Mouse (Mus musculus): ENCODE measurements around the gene Trim66. TPM values are rescaled to one million over a fixed set of nuclear protein-coding genes. Genes with fewer than 3 reads are reported as not detected.

The Trim66 gene
- polyA plus RNA-seq, 1 experiment from 2014 or later: 0.05 TPM

DNA sequence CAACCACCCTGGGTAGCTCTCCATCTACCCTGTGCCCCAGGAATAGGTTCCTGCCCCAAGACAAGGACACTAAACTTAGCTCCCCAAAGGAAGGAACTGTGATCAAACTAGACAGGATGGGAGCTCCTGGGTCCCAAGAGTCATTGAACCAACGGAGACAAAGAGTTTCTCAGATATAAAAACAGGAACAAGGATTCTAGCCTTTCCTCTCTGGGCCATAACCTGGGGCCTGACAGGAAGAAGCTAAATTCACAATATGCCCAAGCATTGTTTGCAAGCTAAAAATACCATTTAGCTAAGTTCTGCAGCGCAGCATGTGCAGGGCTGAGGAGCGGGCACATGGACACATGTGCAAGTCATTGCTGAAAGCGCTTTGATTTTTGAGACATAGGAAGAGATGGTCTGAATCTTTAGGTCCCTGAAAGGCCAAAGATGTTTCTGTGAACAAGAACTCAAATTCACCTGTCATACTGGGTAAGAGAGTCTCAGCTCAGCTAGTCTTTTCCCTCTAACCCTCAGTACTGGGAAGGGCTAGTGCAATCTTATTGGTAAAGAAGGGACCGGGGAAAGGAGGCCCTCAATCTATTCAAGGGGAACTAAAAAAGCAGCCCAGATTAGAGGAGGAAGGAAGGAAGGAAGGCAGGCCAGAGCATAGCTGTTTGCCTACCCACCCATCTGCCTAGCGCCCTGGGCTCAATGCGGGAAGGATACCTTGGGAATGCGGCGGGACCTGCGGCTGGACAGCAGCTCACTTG is 33.9 kb upstream of the Trim66 start:
- WGBS: 85% methylated on average over 10 of the region's 10 CpGs
- Histone ChIP-seq H3K4me2 (replicated peaks; ENCODE audit: low read depth) (no peak overlapping the region), H3K36me3 (ENCODE audit: control insufficient read depth, insufficient read depth) (peaks cover 74% of the 10 kb centered on the region), H3K4me3 (ENCODE audit: low read depth, low read length) (no peak overlapping the region), H3K4me1 (replicated peaks; ENCODE audit: control insufficient read depth, insufficient read depth, low read length) (no peaks in the 10 kb centered on the region), H3K9me3 (ENCODE audit: control insufficient read depth) (no peaks in the 10 kb centered on the region), H3K9ac (ENCODE audit: low read depth, low read length) (no peak overlapping the region), H3K27me3 (replicated peaks; ENCODE audit: control insufficient read depth, insufficient read depth, low read length) (no peaks in the 10 kb centered on the region), H3K27ac (ENCODE audit: low read depth, low read length) (no peak overlapping the region)
- no peak for ATAC-seq
- no peak for TF ChIP-seq CTCF (IDR thresholded peaks at IDR 0.05; ENCODE audit: low read depth)

DNA sequence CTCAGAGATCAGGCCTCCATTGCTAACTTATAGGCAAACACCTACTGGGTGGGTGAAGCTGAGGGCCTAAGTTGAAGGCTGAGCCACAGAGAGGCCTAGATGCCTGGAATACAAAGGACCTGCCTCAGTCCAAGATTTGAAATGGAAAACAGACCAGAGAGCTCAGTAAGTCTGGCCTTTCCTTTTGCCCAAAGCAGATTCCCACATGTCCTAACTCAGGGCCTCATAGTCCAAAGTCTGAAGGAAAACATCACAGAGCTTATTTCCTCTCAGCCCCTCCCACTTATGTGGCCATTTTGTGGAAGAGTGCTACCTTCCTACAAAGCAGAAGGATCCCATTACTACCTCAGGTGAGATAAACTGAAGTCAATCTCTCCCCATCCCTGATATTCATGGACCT is 33.0 kb upstream of the Trim66 start:
- TF ChIP-seq CTCF (IDR thresholded peaks at IDR 0.05; ENCODE audit: low read depth): no peak
- Histone ChIP-seq H3K9ac (ENCODE audit: low read depth, low read length) (no peak overlapping the region), H3K27me3 (replicated peaks; ENCODE audit: control insufficient read depth, insufficient read depth, low read length) (no peaks in the 10 kb centered on the region), H3K27ac (ENCODE audit: low read depth, low read length) (peak overlapping the region; percentile 2; the same call in 1 of the 2 replicates), H3K4me3 (ENCODE audit: low read depth, low read length) (no peak overlapping the region), H3K36me3 (ENCODE audit: control insufficient read depth, insufficient read depth) (peaks cover 83% of the 10 kb centered on the region), H3K4me1 (replicated peaks; ENCODE audit: control insufficient read depth, insufficient read depth, low read length) (no peaks in the 10 kb centered on the region), H3K4me2 (replicated peaks; ENCODE audit: low read depth) (no peak overlapping the region), H3K9me3 (ENCODE audit: control insufficient read depth) (no peaks in the 10 kb centered on the region)
- ATAC-seq: peak; percentile 56; the same call in 1 of the 2 replicates

DNA sequence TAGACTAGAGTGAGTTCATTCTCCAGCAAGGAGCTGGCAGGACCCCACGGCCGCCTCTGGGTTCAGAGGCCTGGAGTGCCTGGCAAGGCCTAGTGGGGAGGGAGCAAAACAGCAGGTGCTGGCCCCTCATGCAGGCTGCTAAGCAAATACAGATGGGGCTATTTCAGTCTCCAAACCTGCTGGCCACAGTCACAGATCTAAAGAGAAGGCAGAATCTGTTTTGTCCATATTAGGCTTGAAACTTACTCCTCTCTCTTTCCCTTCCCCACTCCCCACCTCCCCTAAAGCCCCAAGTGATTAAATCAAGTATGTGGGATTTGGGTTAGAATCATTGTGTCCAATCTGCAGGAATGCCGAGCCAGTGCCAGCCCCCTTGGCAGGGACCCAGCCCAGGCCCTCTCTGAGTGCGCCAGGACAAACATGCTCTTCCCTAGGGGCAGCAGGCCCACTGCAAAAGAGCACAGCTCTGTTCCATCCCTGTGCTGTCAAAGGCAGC is 28.6 kb upstream of the Trim66 start:
- Histone ChIP-seq H3K36me3 (ENCODE audit: control insufficient read depth, insufficient read depth) (peaks cover 90% of the 10 kb centered on the region), H3K9ac (ENCODE audit: low read depth, low read length) (no peak overlapping the region), H3K4me1 (replicated peaks; ENCODE audit: control insufficient read depth, insufficient read depth, low read length) (no peaks in the 10 kb centered on the region), H3K4me2 (replicated peaks; ENCODE audit: low read depth) (no peak overlapping the region), H3K4me3 (ENCODE audit: low read depth, low read length) (no peak overlapping the region), H3K9me3 (ENCODE audit: control insufficient read depth) (no peaks in the 10 kb centered on the region), H3K27me3 (replicated peaks; ENCODE audit: control insufficient read depth, insufficient read depth, low read length) (no peaks in the 10 kb centered on the region), H3K27ac (ENCODE audit: low read depth, low read length) (peak overlapping the region; percentile 31)
- no peak for ATAC-seq
- WGBS: 58% methylated on average over 4 of the region's 4 CpGs
- TF ChIP-seq CTCF (IDR thresholded peaks at IDR 0.05; ENCODE audit: low read depth): no peak

DNA sequence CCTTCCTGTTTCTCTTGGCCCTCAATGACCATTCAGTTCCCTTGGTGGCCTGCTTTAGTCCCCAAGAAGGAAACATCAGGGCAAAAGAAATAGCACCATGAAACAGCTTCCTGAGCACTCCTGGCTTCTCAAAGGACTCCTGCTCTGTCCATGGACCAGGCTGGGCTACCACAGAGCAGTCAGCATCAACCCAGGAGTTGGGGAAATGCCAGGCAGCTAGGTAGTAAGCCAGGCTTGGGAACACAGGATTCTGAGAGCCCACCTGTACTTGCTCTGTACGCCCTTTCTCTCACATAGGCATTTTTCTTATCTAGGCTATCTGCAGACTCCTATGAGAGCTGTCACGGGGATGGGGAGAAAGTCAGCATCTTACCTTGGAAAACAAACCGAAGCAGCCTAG is 27.0 kb upstream of the Trim66 start:
- H3K27me3 ChIP-seq (replicated peaks; ENCODE audit: control insufficient read depth, insufficient read depth, low read length): no peaks in the 10 kb centered on the region
- peaks cover 95% of the 10 kb centered on the region for H3K36me3 ChIP-seq (ENCODE audit: control insufficient read depth, insufficient read depth)
- no peak overlapping the region for H3K9ac ChIP-seq (ENCODE audit: low read depth, low read length)
- no peak for TF ChIP-seq CTCF (IDR thresholded peaks at IDR 0.05; ENCODE audit: low read depth)
- no peak overlapping the region for H3K27ac ChIP-seq (ENCODE audit: low read depth, low read length)
- no peaks in the 10 kb centered on the region for H3K4me1 ChIP-seq (replicated peaks; ENCODE audit: control insufficient read depth, insufficient read depth, low read length)
- H3K4me3 ChIP-seq (ENCODE audit: low read depth, low read length): no peak overlapping the region
- ATAC-seq: no peak
- H3K4me2 ChIP-seq (replicated peaks; ENCODE audit: low read depth): no peak overlapping the region
- no peaks in the 10 kb centered on the region for H3K9me3 ChIP-seq (ENCODE audit: control insufficient read depth)
- 94% methylated on average over 3 of the region's 3 CpGs for WGBS

DNA sequence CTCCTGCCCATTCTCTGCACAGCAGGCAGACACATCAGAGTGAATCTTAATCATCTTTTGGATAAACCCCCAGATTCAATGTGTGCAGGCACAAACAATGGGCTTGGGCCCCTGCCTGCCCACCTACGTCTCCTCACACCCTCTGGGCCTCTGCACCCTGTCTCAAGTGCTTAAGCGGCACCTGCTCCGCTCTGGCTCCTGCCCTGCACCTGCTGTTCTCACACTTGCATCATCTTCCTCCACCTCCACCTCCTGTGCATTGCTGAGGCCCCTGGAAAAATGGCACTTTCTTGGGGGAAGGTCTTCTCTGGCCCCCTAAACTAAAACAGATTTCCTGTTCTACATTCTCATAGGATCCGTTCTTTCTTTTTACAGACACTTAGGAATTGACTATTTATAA is 26.0 kb upstream of the Trim66 start:
- 92% methylated on average over 4 of the region's 4 CpGs for WGBS
- ATAC-seq: no peak
- H3K9me3 ChIP-seq (ENCODE audit: control insufficient read depth): no peaks in the 10 kb centered on the region
- no peak overlapping the region for H3K4me3 ChIP-seq (ENCODE audit: low read depth, low read length)
- no peak overlapping the region for H3K9ac ChIP-seq (ENCODE audit: low read depth, low read length)
- no peak overlapping the region for H3K4me2 ChIP-seq (replicated peaks; ENCODE audit: low read depth)
- H3K4me1 ChIP-seq (replicated peaks; ENCODE audit: control insufficient read depth, insufficient read depth, low read length): no peaks in the 10 kb centered on the region
- no peak overlapping the region for H3K27ac ChIP-seq (ENCODE audit: low read depth, low read length)
- TF ChIP-seq CTCF (IDR thresholded peaks at IDR 0.05; ENCODE audit: low read depth): no peak
- no peaks in the 10 kb centered on the region for H3K27me3 ChIP-seq (replicated peaks; ENCODE audit: control insufficient read depth, insufficient read depth, low read length)
- H3K36me3 ChIP-seq (ENCODE audit: control insufficient read depth, insufficient read depth): peaks cover 95% of the 10 kb centered on the region

DNA sequence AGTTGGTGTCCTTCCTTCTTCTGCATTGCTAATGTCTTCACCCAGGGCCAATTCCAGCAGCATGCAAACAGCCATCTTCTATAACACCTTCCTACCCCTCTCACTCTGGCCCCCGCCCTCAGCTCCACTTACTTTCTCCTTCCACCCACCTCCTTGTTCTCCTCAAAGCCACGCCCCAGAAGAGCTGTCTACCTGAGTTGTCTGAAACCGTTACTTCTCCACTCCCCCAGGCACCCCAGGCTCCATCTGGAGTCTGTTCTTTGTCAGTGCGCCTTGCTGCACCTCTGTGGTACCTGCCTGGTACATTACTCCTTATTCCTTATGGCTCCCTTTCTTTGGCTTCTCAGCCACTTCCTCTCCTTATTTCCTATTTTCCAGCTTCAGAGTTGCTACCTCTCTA is 25.2 kb upstream of the Trim66 start:
- H3K27ac ChIP-seq (ENCODE audit: low read depth, low read length): no peak overlapping the region; the same call in 1 of the 2 replicates
- WGBS: 65% methylated on average over 4 of the region's 4 CpGs
- no peak overlapping the region for H3K4me2 ChIP-seq (replicated peaks; ENCODE audit: low read depth)
- peak; percentile 21; the same call in 1 of the 2 replicates for TF ChIP-seq CTCF (IDR thresholded peaks at IDR 0.05; ENCODE audit: low read depth)
- ATAC-seq: no peak
- H3K4me3 ChIP-seq (ENCODE audit: low read depth, low read length): no peak overlapping the region
- no peaks in the 10 kb centered on the region for H3K27me3 ChIP-seq (replicated peaks; ENCODE audit: control insufficient read depth, insufficient read depth, low read length)
- H3K36me3 ChIP-seq (ENCODE audit: control insufficient read depth, insufficient read depth): peaks cover 96% of the 10 kb centered on the region
- no peak overlapping the region for H3K9ac ChIP-seq (ENCODE audit: low read depth, low read length)
- H3K4me1 ChIP-seq (replicated peaks; ENCODE audit: control insufficient read depth, insufficient read depth, low read length): no peaks in the 10 kb centered on the region
- H3K9me3 ChIP-seq (ENCODE audit: control insufficient read depth): no peaks in the 10 kb centered on the region
